In genomic region chr4:97600875-97601835, GRCm38 (mm10) we compare ENCODE assay signal across 9 mouse cellular contexts.
DNase-seq lines count a peak whose midpoint lies in the region; ATAC-seq lines count a peak whose summit lies in the region.
"Had no signal": no experiment of that assay in that cellular context is flagged by ENCODE, and none has a peak within 500 bp of the region (broad histone marks: within the 10 kb centered on the region; RNA-seq: fewer than 3 reads in every experiment).

No protein-coding gene starts in this region.

- H3K9me3 ChIP-seq in hindbrain, embryonic 15.5 days, result no peaks in the 10 kb centered on the region
- H3K9me3 ChIP-seq in midbrain, embryonic 15.5 days, result no peaks in the 10 kb centered on the region

- peaks cover 9% of the 10 kb centered on the region for H3K4me1 ChIP-seq in hindbrain, embryonic 15.5 days (replicated peaks)
- H3K4me1 ChIP-seq in midbrain, embryonic 15.5 days, result peaks cover 8% of the 10 kb centered on the region; the same call in 1 of the 2 replicates

- DNase-seq in gastrocnemius, postnatal 14 days, result peak; percentile 37
- no peak for DNase-seq in gastrocnemius, adult 18-20 months (ENCODE audit: low spot score)
- no peak for DNase-seq in cerebellum, postnatal 14 days
- DNase-seq in urinary bladder, postnatal 4 days (ENCODE audit: low spot score in 2 of 2), result no peak

- no peaks in the 10 kb centered on the region for H3K27me3 ChIP-seq in hindbrain, embryonic 15.5 days
- no peaks in the 10 kb centered on the region for H3K27me3 ChIP-seq in midbrain, embryonic 15.5 days (replicated peaks)
- H3K27me3 ChIP-seq: CH12.LX had no signal

- intact Hi-C loops in gastrocnemius, postnatal 14 days (cut with DNase I; ENCODE audit: low total_unique reads), result no loop called here

- ATAC-seq in common myeloid progenitor, adult 5-6 weeks (replicated peaks; ENCODE audit: low read depth, poor library complexity, severe bottlenecking), result peak; percentile 79
- peak; percentile 30; the same call in 1 of the 2 replicates for ATAC-seq in hindbrain, embryonic 15.5 days (ENCODE audit: low FRiP score, low read depth)
- peak; percentile 87 for ATAC-seq in midbrain, embryonic 15.5 days (replicated peaks)
- ATAC-seq in cerebellum, adult (ENCODE audit: insufficient number of reproducible peaks, low FRiP score, low TSS enrichment), result no peak

- H3K9ac ChIP-seq in hindbrain, embryonic 15.5 days, result no peak overlapping the region
- no peak overlapping the region for H3K9ac ChIP-seq in midbrain, embryonic 15.5 days

- no peak overlapping the region for H3K4me3 ChIP-seq in hindbrain, embryonic 15.5 days
- no peak overlapping the region for H3K4me3 ChIP-seq in midbrain, embryonic 15.5 days

- H3K27ac ChIP-seq in hindbrain, embryonic 15.5 days (replicated peaks), result peak overlapping the region; percentile 64
- H3K27ac ChIP-seq in midbrain, embryonic 15.5 days, result peak overlapping the region; percentile 9; the same call in 1 of the 2 replicates

- no peak overlapping the region for H3K4me2 ChIP-seq in hindbrain, embryonic 15.5 days
- no peak overlapping the region for H3K4me2 ChIP-seq in midbrain, embryonic 15.5 days

- WGBS in hindbrain, embryonic 15.5 days, result 43% methylated on average over 8 of the region's 8 CpGs
- 36% methylated on average over 8 of the region's 8 CpGs for whole genome bisulfite sequencing in midbrain, embryonic 15.5 days

- H3K36me3 ChIP-seq in hindbrain, embryonic 15.5 days, result no peaks in the 10 kb centered on the region
- H3K36me3 ChIP-seq in midbrain, embryonic 15.5 days (replicated peaks), result no peaks in the 10 kb centered on the region
